Mouse (Mus musculus): ENCODE measurements around the gene Sik3. TPM values are rescaled to one million over a fixed set of nuclear protein-coding genes. Genes with fewer than 3 reads are reported as not detected.

Sik3 gene
- total RNA-seq, 2 experiments from 2014 or later = 16.5 to 59.8 TPM

DNA sequence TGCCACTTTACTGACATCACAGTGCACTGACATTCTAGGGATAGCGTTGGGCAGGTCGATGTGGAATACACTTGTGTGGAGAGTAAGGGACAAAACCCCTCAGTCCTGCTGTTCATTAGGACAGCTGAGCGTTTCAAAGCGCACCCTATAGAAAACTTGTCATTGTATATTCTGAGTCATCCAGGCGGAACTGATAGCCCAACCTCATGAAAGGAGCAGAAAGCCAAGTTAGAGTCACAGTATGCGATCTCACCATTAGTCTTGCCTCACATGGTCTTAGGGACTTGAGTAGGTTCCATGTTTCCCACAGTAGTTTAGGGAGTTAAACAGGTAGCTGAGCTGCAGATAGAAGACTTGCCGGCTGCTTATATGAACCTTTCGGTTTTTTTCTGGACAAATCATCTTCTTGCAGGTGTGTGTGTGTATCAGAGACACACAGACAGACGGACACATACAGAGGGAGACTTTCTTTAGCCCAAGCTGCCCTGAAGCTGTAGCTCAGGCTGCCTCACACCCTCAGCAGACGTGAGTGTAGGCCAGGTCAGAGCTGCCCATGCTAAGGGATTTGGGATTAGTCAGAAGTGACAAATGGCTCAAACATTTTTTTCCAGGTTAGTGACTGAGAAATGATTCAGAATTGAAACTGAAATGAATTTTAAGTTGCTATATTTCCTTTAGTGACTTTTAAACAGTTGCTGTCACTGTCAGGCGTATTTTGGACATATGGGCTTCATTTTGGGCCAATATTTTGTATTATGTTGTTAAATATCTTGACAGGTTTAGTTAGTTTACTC is 34.3 kb downstream of the Sik3 start:
- ATAC-seq (replicated peaks; ENCODE audit: poor library complexity, severe bottlenecking) = no peak

- ATAC-seq (replicated peaks; ENCODE audit: poor library complexity, severe bottlenecking) = peak; percentile 60
These were observed 36.9 kb downstream of the Sik3 start for GRCm38 (mm10) chr9:46049525-46049924.

- no peak for ATAC-seq (replicated peaks; ENCODE audit: poor library complexity, severe bottlenecking)
These were observed 37.6 kb downstream of the Sik3 start for GRCm38 (mm10) chr9:46050203-46050602.

- ATAC-seq (replicated peaks; ENCODE audit: poor library complexity, severe bottlenecking) = no peak
These were observed 40.5 kb downstream of the Sik3 start for GRCm38 (mm10) chr9:46053014-46053666.

DNA sequence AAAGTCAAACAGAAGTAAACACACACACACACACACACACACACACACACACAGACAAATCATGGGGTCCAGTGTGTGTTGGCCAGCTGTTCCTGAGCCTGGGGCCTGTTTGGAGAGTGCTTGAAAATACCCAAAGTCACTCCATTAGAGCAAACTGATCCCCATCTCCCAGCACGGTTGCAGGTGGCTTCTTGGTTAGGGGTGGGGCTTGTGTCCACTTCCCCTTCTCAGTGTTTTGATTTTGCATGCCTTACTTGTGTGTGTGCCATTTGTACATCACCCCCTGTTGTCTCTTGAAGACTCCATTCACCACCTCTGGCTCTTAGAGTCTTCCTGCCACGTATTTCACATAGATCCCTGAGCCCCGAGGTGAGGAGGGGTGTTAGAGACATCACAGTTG is 45.4 kb downstream of the Sik3 start:
- ATAC-seq (replicated peaks; ENCODE audit: poor library complexity, severe bottlenecking) = peak; percentile 59

GRCm38 (mm10) chr9:46060249-46060648 is 47.6 kb downstream of the Sik3 start:
- ATAC-seq (replicated peaks; ENCODE audit: poor library complexity, severe bottlenecking) = no peak

DNA sequence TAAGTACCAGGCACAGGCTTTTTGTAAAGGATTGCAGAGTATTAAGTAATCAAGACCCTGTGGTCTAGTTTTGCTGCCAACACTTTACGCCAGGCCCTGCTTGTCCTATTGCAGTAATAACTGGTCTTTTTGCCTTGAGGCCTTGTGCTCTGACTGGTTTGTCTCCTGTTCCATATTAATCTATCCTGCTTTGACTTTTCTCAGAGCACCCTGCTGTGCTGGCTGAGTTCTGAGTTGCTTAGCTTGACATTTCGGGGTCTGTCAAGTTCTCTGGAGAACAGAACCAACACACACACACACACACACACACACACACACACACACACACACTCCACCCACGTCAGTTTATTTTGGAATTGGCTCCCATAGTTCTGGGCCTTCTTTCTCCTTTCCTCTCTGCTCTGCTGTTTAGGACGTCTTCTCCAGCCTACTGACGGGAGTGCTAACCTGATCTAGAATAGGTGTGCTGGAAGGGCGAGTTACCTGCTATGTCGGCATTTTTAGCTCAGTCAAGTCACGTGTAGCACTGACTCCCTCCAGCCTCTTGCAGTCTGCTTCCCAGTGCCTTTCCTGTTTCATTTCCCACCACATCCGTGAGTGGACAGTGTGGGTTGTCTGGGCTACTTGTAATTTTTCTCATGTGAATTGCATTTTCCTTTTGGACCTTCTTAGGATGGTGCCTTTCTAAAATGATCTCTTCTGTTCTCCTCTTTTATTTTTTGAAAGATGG is 49.2 kb downstream of the Sik3 start:
- ATAC-seq (replicated peaks; ENCODE audit: poor library complexity, severe bottlenecking) = peak; percentile 87

- ATAC-seq (replicated peaks; ENCODE audit: poor library complexity, severe bottlenecking) = no peak
These were observed 51.7 kb downstream of the Sik3 start for GRCm38 (mm10) chr9:46064331-46064730.

GRCm38 (mm10) chr9:46066711-46067110 is 54.1 kb downstream of the Sik3 start:
- ATAC-seq (replicated peaks; ENCODE audit: poor library complexity, severe bottlenecking) = 0 out of 2 replicates have a peak, but pooled peaks have one; percentile 13

DNA sequence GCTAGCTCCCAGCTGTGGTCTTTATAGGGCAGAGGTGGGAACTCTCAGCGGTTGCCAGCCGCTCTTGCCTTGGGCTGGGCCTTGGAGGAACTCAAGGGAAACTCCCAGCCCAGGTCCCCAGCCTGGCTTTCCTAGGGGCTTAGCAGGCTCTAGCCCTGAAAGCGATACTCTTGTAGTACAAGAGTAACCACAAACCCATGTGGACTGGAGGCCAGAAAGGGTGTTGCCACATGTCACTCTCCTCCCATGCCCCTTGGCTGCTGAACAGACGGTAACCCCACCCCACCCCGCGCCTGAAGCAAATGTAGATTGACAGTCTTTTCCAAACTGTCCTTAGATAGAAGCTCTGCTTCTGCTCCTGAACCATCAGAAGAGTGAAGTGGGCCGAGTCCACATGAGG is 55.1 kb downstream of the Sik3 start:
- peak; percentile 99 for ATAC-seq (replicated peaks; ENCODE audit: poor library complexity, severe bottlenecking)

- no peak for ATAC-seq (replicated peaks; ENCODE audit: poor library complexity, severe bottlenecking)
These were observed 56.4 kb downstream of the Sik3 start for GRCm38 (mm10) chr9:46069013-46069412.

- ATAC-seq (replicated peaks; ENCODE audit: poor library complexity, severe bottlenecking) = no peak
These were observed 59.6 kb downstream of the Sik3 start for GRCm38 (mm10) chr9:46072101-46072835.

GRCm38 (mm10) chr9:46073443-46073842 is 60.8 kb downstream of the Sik3 start:
- no peak for ATAC-seq (replicated peaks; ENCODE audit: poor library complexity, severe bottlenecking)

GRCm38 (mm10) chr9:46075578-46075977 is 63.0 kb downstream of the Sik3 start:
- ATAC-seq (replicated peaks; ENCODE audit: poor library complexity, severe bottlenecking) = no peak

DNA sequence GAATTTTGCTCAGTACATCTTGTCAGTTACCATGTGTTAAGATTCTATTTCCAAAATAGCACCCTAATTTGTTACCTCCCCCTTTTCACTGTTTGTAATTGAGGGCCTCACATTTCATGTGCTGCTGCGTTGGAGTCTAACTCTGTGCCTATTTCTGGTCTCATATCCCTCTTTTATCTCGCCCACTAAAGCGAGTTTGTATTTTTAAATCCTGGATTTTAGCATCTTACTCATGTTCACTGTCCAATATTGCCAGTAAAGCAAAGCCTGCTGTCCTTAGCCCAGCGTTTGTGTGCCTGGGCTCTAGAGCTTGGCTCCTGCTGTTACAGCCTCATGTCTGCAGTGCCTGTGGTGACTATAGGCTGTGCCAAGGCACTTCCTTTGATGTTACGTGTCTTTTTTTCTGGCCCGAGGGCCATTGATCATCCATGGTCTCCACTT is 69.8 kb downstream of the Sik3 start:
- ATAC-seq (replicated peaks; ENCODE audit: poor library complexity, severe bottlenecking) = no peak

DNA sequence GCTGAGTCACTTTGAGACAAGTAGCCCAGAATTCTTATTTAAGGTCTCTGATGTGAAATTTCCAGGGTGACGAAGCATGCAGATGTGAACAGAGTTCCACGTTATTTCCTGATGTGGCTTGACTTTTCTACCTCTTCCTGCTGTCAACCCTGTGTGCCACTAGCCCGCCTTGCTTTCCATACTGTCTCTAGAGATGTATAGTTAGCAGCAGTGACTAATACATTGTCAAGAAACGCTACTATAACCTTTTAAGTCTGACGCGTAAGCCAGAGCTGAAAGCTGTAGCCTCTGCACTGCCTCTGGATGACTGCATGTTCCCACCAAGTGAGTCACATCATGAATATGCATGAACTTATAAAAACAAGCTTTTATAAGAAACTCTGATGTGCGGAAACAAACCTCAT is 70.9 kb downstream of the Sik3 start:
- ATAC-seq (replicated peaks; ENCODE audit: poor library complexity, severe bottlenecking) = peak; percentile 25; the same call in 1 of the 2 replicates

- ATAC-seq (replicated peaks; ENCODE audit: poor library complexity, severe bottlenecking) = no peak
These were observed 73.3 kb downstream of the Sik3 start for GRCm38 (mm10) chr9:46085898-46086297.

GRCm38 (mm10) chr9:46086826-46087225 is 74.2 kb downstream of the Sik3 start:
- no peak for ATAC-seq (replicated peaks; ENCODE audit: poor library complexity, severe bottlenecking)

DNA sequence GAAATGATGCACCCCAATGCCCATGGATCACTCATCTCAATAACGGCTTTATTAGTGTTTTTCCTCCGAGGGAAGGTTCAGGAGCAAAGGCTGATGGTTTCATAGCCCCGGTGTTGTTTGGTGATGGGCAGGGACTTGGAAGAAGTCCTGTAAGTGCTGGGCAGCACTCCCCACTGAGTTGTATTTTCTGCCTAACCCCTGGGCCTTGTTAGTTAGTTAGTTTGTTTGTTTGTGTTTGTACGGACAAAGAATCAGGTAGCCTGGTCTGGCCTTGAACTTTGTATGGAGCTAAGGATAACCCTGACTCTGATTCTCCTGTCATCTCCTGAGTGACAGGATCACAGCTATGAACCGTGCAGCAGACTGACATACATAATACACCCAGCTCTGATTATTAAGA is 74.8 kb downstream of the Sik3 start:
- no peak for ATAC-seq (replicated peaks; ENCODE audit: poor library complexity, severe bottlenecking)

DNA sequence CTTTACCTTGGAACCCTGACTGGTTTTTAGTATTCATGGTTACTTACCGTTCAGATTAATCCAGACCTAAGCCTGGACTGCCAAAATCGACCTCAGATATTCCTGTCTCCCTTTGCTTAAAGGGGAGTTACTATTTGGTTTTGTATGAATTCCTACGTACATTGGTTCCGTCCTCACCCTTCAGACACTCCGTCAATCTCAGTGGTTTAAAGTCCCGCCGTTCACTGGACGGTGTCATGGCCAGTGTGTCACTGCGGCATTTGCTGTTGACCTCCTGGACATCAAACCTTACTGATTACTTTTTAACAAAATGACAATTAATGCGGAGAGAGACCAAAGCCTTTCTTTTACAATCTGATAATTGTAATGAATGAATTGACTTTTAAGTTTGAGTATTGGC is 76.1 kb downstream of the Sik3 start:
- ATAC-seq (replicated peaks; ENCODE audit: poor library complexity, severe bottlenecking) = no peak
